Mouse (Mus musculus): Measurements from ENCODE around the gene Atp6v0c.

The Atp6v0c gene

GRCm38 (mm10) chr17:24199252-24199651 is 29.8 kb upstream of the Atp6v0c start:
- peak in 1 of 2 experiments; percentile 55 for DNase-seq (ENCODE audit: low spot score in 2 of 2)

GRCm38 (mm10) chr17:24197032-24197824 is 27.7 kb upstream of the Atp6v0c start:
- DNase-seq (ENCODE audit: low spot score in 2 of 2) = no peak

- no peak for DNase-seq (ENCODE audit: low spot score in 2 of 2)
Measured at GRCm38 (mm10) chr17:24195349-24195748, 25.8 kb upstream of the Atp6v0c start.

GRCm38 (mm10) chr17:24193769-24194168 is 24.3 kb upstream of the Atp6v0c start:
- DNase-seq (ENCODE audit: low spot score in 2 of 2) = no peak

GRCm38 (mm10) chr17:24193268-24193667 is 23.8 kb upstream of the Atp6v0c start:
- no peak for DNase-seq (ENCODE audit: low spot score in 2 of 2)

GRCm38 (mm10) chr17:24192848-24193247 is 23.3 kb upstream of the Atp6v0c start:
- no peak for DNase-seq (ENCODE audit: low spot score in 2 of 2)

GRCm38 (mm10) chr17:24191481-24191880 is 22.0 kb upstream of the Atp6v0c start:
- DNase-seq (ENCODE audit: low spot score in 2 of 2) = no peak

GRCm38 (mm10) chr17:24190934-24191333 is 21.4 kb upstream of the Atp6v0c start:
- no peak for DNase-seq (ENCODE audit: low spot score in 2 of 2)

GRCm38 (mm10) chr17:24174259-24174658 is 4.8 kb upstream of the Atp6v0c start:
- DNase-seq (ENCODE audit: low spot score in 2 of 2) = no peak

GRCm38 (mm10) chr17:24173423-24173822 is 3.9 kb upstream of the Atp6v0c start:
- DNase-seq (ENCODE audit: low spot score in 2 of 2) = peak in 1 of 2 experiments; percentile 66

- no peak for DNase-seq (ENCODE audit: low spot score in 2 of 2)
Measured at GRCm38 (mm10) chr17:24171738-24172137, 2.2 kb upstream of the Atp6v0c start.

- DNase-seq (ENCODE audit: low spot score in 2 of 2) = no peak
Measured at GRCm38 (mm10) chr17:24170729-24171128, 1.2 kb upstream of the Atp6v0c start.

- no peak for DNase-seq (ENCODE audit: low spot score in 2 of 2)
Measured at GRCm38 (mm10) chr17:24170125-24170524, 623 bp upstream of the Atp6v0c start.

- peak; percentile 72 to 74 for DNase-seq (ENCODE audit: low spot score in 2 of 2)
Measured at GRCm38 (mm10) chr17:24168590-24169277, 768 bp downstream of the Atp6v0c start.

- no peak for DNase-seq (ENCODE audit: low spot score in 2 of 2)
Measured at GRCm38 (mm10) chr17:24167891-24168505, 1.5 kb downstream of the Atp6v0c start.

GRCm38 (mm10) chr17:24167120-24167519 is 2.4 kb downstream of the Atp6v0c start:
- no peak for DNase-seq (ENCODE audit: low spot score in 2 of 2)

GRCm38 (mm10) chr17:24164566-24165259 is 4.8 kb downstream of the Atp6v0c start:
- DNase-seq (ENCODE audit: low spot score in 2 of 2) = no peak

GRCm38 (mm10) chr17:24163176-24163962 is 6.1 kb downstream of the Atp6v0c start, which contains the start of gene Amdhd2:
TSS of gene Amdhd2 (minus strand) at chr17:24163766.
- DNase-seq (ENCODE audit: low spot score in 2 of 2) = peak; percentile 95 to 98

- peak in 1 of 2 experiments; percentile 36 for DNase-seq (ENCODE audit: low spot score in 2 of 2)
Measured at GRCm38 (mm10) chr17:24162584-24163175, 6.8 kb downstream of the Atp6v0c start.

- no peak for DNase-seq (ENCODE audit: low spot score in 2 of 2)
Measured at GRCm38 (mm10) chr17:24161466-24161865, 8.0 kb downstream of the Atp6v0c start.

GRCm38 (mm10) chr17:24157526-24157925 is 12.0 kb downstream of the Atp6v0c start:
- DNase-seq (ENCODE audit: low spot score in 2 of 2) = no peak
